Mouse (Mus musculus) cerebral cortex, adult 2 months (tissue): ENCODE results near the gene Shisa3.

Source experiments
- WGBS: fragments of 180-500 bp; shearing (Covaris S2); methylation state at CpG from one replicate; pipeline ENCODE4 v1.1.7; 2018; 5-methylcytosine and 5-hydroxymethylcytosine counted together

The Shisa3 gene

DNA sequence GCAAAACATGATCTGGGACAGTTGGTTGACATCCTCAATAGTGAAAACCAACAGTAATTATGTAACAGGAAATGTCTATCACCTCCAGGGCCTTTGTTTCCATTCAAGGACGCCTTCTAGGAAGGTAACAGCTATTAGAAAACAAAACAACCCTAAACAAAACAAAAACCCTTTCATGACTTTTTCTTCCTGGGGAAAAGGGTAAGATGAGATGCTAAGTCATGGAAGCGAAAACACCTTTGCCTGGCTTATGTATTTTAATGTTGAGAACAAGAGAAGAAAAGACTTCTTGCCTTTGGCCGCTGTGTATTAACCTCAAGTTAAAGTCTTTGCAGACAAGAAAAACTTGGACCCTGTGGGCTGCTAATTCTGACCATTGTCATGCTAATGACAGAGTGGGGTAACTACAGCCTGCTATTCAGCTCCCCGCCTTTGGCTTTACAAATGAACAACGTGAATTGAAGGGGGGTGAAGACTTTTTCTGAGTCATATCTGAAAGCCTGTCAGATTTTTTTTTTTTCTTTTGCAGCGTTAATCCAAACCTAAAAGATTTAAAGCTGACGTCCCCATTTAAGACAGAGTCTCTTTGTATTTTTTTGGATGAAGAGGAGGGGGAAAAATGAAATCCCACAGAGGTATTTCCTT lies 25.6 kb downstream of the Shisa3 start:
- 44% methylated on average over 7 of the region's 7 CpGs for whole genome bisulfite sequencing

DNA sequence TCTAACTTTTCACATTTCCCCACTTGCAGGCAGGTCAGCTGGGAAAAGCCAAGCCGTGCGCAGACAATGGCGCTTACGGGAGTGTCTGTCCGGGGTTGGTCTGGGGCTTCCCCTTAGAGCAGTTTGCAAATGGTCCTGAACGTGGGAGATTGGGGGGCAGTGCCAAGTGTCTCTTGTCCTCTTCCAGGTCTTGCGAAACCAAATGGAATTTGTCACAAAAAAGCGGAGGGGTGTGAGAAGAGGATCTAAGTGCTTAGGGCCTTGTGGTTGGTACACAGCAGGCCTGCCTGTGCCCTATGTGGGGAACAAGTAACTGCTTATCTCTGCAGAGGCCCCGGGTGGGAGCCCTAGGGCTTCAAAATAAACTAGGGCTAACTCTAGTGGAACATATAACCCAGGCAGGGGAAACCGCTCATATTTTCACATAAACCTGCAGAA lies 26.2 kb downstream of the Shisa3 start:
- WGBS: 55% methylated on average over 10 of the region's 10 CpGs

DNA sequence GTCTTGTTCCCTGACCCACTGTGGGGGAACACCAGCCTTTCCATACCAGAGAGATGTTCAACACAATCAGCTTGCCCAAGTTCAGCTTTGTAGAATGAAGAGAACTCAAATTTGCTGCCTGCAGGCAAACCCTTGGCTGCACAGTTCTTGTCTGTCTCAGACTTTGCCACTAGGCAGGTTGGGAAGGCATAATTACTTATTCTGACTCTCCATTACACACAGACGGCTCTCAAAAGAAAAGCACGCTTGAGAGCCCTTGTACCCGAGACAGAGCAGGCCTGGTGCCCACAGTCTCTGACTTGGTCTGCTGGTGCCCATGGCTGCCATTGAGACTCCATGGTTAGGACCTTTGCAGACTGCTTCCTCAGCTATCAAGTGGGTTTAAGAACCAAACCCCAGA lies 26.7 kb downstream of the Shisa3 start:
- WGBS: 73% methylated on average over 3 of the region's 3 CpGs

DNA sequence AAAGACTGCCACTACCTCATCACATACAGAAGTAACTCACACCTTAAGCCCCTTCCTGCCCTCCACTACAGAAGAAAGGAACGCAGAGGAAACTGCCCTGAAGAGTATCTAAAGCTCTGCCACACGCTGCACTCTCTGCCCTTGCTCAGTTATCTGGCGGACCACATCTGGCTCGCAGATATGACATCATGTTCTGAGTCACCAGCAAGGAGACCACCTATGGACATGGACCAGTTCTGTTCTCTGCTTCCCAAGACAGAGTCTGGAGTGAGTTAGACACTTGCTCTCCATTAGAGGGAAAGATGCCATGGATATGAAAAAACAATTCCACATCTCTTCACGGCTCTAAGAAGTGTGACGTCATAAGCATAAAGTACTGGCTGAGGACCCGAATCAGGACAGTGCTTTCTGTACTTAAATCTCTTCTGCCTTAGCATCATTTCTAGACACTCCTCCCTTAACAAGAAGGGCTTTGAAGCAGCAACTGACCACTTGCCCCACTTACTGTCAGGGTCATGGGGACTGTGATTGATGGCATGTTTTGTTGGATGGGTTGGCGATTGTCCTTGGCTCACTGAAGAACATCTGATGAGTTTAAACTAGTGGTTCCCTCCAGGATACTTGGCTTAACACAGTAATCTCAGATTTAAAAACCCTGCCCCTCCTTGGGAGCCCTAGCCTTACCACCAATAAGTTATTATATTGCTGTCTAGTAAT lies 33.1 kb downstream of the Shisa3 start:
- WGBS: 83% methylated on average over 8 of the region's 8 CpGs

DNA sequence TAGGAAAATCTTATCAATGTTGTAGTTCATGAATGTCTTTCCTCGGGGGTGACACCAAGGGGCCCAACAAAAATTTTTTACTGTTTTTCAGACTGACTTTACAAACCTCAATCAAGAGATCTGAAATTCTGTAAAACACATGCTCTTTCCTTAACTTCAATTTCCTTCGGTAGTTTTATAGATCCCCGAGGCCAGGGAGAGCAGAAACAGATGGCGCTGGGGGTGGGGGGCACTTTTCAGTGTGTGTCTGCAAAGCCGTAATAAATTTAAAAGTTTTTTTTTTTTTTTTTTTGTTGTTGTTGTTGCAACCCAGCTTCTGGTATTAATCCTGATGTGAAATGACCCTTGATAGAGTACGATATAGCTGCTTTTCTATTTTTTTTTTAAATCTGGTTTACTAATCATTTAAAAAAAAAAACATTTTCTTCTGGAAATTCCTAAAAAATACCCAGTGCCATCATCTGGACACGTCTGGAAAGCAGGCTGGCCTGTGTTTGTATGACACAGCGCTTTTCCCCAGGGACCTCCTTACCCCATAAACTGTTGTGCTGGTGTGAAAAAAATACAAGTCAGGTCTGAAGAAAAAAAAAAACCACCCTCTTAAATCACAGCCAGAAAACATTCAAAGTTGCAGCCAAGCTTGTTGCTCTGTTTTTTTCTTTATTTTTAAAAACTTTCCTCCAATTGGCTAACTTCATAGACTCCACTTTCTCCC lies 33.9 kb downstream of the Shisa3 start:
- WGBS: 81% methylated on average over 8 of the region's 8 CpGs

DNA sequence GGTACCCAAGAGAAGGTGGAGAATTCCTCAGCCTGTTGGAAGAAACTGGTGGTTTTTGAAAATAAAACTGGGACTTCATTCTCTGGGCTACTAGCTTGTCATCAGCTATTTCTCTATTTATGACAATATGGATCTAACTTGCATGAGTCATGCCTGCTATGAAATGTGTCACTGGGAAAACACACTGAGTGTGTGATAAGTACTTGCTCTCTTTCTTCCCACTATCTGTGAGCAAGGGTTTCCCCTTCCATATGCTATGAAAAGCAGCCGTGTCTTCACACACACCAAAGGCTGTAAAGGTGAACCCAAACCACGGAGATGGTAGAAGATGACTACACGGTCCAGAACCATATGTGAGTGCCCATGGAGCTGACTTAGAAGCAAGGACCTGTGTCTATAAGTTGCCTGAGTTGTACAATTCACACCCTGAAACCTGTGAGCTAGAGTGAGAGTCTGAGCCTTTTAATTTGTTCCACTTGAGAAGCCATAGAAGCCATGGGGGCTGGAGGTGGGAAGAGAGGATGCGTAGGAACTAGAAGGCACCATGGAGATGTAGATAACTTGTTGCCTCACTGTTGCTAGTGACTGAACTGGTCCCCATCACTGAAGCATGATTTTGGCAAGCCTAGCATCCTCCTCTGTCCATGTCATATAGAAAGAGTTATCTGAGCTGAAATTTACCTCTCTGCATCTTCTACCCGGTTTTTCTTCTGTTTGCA lies 36.0 kb downstream of the Shisa3 start:
- WGBS: 56% methylated on average over 5 of the region's 5 CpGs

DNA sequence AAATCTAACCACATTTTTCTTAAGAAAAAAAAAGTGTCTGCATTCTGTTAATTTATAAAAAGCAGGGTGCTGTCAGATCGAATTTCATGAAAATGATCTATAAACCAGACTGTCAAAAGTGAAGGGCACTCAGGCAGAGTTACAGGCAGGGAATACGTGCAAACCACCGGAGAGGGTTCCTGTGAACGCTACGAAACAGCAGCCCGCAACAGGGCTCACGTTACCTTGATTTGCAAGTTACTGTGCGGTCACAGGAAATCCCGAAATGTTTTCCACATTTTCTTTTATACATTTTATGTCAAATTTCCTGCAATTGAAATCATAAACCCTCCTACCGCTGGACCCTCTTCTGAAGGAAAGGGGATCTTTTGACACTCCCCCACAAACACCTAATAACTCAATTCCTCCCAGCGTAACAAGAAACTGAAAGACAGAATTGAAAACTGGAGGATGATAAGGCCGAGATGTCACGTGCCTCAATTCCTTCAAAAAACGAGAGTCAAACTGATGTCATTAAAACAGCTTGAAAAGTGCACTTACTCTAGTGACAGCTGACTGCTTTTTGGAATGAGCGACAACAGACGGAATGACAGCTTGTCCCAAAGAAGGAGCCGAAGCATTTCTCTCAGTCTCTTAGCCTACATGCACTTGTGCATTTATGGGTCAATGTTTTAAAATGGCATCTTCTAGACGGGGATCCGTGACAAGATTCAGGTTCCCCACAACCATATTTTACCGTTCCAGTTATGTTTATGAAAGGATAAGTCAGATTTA lies 39.3 kb downstream of the Shisa3 start:
- WGBS: 78% methylated on average over 20 of the region's 20 CpGs

DNA sequence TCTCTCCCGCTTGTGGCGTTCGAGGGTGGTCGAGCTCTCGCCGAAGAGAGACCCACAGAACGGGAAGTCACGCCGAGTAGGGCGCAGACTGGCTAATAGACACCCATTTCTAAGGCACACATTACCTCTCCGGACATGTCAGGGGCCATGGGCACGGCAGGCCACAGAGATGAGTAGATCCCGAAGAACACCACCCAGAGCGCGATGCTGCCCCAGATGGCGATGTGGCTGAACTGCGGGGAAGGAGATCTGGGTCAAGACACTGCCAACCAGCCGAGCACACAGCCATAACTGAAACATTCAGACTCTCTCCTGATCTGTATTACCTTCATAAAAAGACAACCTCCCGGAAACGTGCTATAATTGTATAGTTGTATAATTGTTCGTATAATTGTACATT lies 39.9 kb downstream of the Shisa3 start:
- 75% methylated on average over 21 of the region's 21 CpGs for WGBS

DNA sequence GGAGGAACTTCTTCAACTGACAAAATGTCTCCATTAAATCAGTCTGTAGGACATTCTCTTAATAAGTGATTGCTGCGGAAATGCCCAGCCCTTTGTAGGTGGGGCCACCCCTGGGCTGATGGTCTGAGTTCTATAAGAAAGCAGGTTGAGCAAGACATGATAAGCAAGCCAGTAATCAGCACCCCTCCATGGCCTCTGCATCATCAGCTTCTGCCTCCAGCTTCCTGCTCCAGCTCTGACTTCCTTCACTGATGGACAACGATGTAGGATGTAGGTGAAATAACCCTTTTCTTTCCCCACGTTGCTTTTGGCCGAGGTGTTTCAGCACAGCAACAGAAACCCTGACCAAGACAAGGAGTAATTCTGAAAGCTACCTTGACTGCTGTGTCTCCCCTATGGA lies 41.5 kb downstream of the Shisa3 start:
- 83% methylated on average over 4 of the region's 4 CpGs for WGBS

DNA sequence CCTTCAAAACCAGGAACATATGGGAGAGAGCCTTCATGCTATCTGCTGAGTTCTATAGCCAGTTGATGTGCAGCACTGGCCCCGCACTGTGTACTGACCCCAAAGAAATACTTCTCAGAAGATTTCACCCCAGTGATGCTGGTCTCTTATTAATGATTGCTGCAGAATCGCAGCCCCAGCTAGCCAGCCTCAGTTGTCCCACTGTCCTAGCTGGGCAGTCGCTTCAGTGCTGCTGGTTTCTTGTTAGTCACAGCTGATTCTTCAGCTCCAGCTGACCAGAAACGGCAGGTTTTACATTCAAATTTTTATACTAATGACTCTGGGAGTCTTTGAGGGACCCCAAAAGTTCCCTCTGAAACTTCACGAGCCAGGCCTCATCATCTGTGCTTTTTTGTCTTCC lies 42.3 kb downstream of the Shisa3 start:
- 93% methylated on average over 5 of the region's 5 CpGs for WGBS

DNA sequence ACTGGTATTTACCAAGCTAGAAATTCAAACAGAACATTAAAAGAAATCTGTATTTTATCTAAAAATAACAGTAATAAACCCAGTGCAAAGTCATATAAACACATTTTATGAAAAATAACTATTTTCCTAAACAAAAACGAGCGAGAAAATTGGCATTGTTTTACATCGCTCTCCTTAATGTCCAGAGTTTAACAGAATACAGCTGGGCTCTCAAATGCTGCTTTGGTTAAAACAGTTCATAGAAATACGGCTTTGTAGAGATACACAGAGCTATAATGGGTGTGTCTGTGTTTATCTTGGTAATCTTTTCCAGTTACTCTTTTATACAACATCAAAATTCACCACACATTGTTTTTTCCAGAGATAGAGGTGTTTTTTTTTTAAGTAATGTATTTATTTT lies 44.8 kb downstream of the Shisa3 start:
- 92% methylated on average over 4 of the region's 4 CpGs for WGBS

DNA sequence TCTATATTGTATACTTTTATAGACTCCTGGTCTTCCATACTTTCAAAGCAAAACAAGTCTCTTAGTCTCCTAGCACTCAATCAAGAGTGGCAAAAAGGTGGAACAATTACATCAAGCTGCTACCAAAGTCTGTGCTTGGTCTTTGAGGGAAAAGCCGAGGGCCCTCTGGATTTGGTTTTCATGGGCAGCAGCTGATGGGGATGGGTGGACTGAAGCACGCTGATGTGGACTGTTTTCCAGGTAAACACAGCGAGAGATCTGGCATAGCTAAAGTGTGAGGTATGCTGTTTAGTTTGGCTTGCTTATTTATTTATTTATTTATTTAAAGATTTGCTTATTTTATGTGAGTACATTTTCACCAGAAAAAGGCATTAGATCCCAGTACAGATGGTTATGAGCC lies 45.9 kb downstream of the Shisa3 start:
- 96% methylated on average over 3 of the region's 3 CpGs for WGBS

DNA sequence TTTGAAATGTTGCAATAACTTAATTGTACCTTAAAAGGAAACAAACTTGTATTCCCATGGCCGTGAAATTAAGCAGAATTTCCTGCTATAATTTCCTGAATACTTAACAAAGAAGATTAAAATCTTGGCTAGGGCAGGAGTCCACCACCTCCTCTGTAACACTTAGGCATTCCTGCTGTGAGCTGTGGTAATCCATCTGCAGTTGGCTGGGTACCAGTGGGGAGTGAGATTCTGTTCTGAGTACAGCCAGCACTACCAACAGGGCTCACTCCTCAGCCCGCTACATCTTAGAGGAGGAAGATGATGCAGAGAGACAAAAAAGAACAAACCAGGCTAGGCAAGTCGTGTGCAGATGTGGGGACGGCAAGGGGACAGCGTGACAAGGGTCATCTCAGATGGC lies 46.9 kb downstream of the Shisa3 start:
- 62% methylated on average over 5 of the region's 5 CpGs for WGBS

DNA sequence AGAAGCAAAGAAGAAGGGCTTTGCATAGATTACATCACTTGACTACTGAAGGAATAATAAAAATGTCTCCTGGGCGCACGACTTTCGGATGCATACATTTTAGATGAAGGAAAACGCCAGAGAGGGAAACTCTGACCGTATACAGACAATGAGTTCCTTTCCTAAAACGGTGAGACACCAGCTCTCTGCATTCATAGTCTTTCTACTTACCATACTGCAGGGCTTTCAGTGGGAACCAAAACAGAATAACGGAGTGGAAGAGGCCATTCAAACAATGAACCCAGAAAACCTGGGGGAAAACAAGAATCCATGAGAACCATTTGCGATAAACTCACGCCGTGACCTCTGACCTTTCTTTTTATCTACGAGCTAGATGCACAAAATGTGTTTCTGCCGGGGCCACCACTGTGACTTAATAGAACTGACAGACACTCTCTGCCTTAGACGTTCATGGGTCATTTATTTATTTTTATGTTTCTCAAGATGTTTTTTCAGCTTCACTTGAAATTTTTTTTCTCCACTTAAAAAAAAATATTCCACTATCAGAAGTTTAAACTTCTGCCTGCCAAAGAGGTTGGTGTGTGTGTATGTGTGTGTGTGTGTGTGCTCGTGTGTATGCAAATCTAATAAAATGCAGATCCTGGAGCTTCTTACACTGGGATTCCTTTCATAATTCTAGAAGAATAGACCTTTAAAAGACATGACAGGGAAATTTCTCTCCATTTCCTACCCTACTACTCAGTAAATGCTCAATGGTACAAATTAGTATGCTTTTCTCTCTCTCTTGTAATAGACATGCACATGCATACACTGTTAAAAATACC lies 48.2 kb downstream of the Shisa3 start:
- WGBS: 66% methylated on average over 14 of the region's 14 CpGs

DNA sequence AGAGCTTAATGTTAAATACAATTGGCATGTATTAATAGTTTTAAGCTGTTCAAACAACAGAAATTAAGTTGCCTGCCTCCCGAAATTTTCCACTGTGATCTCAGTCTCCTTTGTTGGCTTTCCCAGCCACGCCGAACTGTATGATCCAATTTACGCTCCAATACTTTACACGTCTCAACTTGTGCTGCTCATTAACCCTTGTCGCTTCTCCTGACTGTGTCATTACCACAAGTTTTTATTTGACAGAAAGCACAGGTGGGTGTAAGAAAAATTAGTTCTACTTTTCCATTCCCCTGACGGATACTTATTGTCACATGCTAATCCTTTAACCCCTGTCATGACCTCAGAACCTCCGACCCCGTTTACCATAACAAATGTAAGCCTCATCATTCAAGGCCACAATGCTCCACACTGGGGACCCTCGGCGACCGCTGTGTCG lies 49.2 kb downstream of the Shisa3 start:
- 70% methylated on average over 13 of the region's 13 CpGs for WGBS

DNA sequence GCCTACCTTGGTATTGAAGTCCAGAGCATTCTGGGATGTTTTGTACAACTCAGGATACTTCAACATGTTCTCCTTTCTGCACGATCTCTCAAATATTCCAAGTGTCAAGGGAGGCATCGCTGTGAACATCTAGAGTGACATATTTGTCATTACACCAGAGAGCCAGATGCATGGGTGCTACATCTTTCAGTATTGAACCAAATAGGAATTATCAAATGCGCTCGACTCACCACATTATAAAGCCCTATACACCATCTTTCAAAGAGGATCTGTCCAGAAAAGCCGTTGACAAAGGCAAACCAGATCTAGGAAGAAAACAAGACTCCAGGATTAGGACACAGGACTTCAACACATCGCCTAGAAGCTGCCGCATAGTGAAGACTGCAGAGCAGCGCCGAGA lies 52.2 kb downstream of the Shisa3 start:
- WGBS: 94% methylated on average over 9 of the region's 9 CpGs

DNA sequence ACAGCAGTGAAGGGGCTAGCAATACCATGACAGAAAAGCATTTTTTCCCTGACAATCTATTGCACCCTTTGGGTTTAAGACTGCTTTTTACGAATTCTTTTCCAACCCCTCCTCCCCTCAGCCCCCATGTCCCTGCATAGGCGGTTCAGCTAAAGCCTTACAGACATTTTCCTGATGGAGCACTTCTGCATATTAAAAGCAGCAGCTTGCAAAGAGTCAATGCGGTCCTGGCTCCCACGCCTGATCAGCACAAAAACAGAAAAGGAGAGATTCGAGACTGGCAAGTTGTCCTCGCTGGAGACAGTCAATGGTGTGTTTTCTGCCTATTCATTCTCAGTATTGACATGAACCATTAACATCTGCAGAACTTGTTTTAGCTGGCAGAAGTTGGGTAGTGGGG lies 55.0 kb downstream of the Shisa3 start:
- 34% methylated on average over 6 of the region's 6 CpGs for WGBS

DNA sequence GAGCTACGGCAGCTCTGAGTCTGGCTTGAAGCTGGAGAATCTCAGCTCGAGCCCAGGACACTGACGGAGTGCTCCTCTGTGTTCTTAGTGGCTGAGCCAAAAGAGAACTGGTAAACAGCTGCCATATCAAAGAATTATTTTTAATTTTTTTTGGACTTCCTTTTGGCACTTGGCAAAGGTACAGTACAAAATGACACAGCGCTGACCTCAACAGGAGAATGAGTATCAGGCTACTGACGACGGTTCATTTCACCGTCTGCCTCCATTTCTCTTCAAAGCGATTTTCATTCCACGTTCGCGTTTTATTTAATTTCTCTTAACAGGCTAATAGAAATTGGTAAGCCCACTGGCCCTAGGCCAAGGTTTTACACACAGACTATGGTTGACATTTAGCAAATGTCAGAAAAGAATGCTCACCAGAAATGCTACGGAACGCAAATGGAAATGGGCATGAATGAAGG lies 61.8 kb downstream of the Shisa3 start:
- 77% methylated on average over 13 of the region's 13 CpGs for WGBS

DNA sequence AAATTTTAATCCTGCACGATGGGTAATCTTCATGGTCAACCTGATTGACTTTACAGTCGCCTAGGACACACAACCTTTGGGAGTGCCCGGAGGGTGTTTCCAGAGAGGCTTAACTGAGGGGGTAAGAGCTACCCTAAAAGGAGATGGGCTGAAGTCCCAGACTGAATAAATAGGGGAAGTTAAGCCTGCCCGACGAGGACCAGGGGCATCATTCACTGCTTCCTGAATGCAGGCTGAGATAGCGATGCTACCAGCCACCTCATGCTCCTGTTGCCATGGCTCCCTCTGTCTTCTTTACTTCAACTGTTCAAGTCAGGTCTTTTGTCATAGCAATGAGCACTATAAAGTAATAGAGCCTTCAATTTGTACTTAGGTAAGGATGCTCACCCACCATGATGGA lies 62.5 kb downstream of the Shisa3 start:
- 74% methylated on average over 6 of the region's 6 CpGs for WGBS

DNA sequence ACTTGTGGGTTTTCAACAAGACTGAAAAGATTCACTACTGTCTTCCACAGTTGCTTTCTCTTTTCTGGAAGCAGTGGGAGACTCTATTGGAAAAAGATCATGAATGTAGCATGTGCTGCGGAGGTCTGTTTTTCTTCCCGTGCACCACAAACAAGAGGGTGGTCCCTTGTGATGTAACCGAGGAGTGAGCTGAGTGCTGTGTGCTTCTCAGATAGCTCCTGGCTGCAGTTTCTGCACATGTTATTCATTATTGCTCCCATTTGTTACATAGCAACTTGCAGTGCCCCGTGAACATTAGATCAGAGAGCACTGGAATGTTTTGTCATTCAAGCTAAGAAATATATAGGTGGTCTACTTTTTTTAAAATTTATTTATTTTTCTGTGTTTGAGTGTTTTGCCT lies 65.3 kb downstream of the Shisa3 start:
- WGBS: 80% methylated on average over 4 of the region's 4 CpGs
